Mouse (Mus musculus) embryonic stem cell, embryonic (primary cell): ENCODE data around the gene Ralgps1.

Experiments
- CTCF ChIA-PET, 4 experiments: fragments of 300-600 bp in 2 of 4; fragments of 350-600 bp in 2 of 4; sonication (Branson Sonifier 250); formaldehyde crosslinking; loops; one replicate each; lab custom pipeline; 2022; ENCODE audit warnings: inconsistent platforms in 2 of 4; lab: Charles Lee
- POLR2A ChIA-PET, 4 experiments: fragments of 300-600 bp in 2 of 4; fragments of 350-600 bp in 2 of 4; sonication (Branson Sonifier 250); formaldehyde crosslinking; loops; one replicate each; lab custom pipeline; 2022; ENCODE audit warnings: antibody characterized with exemption in 4 of 4, inconsistent platforms in 1 of 4; lab: Charles Lee

Gene Ralgps1

GRCm38 (mm10) chr2:33370276-33370776 lies 960 bp downstream of the Ralgps1 start:
- ChIA-PET POLR2A (interaction anchor here in 3 of 4 experiments (0.6 to 2.3 kb wide), 38 partner anchors 9 to 1923 kb away, joined by 3 to 35 read pairs (median 4); partner anchors contain the start of genes Garnl3 (in 2 of the 3), Lrsam1 (in 2 of the 3), Rpl12 (in 2 of the 3) and Slc2a8 (in 2 of the 3)), CTCF (interaction anchor here in 3 of 4 experiments (0.6 to 2.4 kb wide), 19 partner anchors 13 to 613 kb away, joined by 3 to 22 read pairs (median 5); partner anchors contain the start of genes Garnl3 (in 1 of the 3) and Tor2a (in 1 of the 3))

GRCm38 (mm10) chr2:33369453-33369852 lies 1.8 kb downstream of the Ralgps1 start:
- POLR2A ChIA-PET, result interaction anchor here in 2 of 4 experiments (0.9 to 2.2 kb wide), 5 partner anchors 8 to 408 kb away, joined by 3 to 18 read pairs (median 4); partner anchors contain the start of genes Lrsam1 (in 1 of the 2) and Rpl12 (in 1 of the 2)
- CTCF ChIA-PET, result interaction anchor here in 2 of 4 experiments (0.6 to 2.4 kb wide), 3 partner anchors 21 to 239 kb away, joined by 3 to 17 read pairs (median 4); partner anchors contain the start of gene Garnl3 (in 1 of the 2)

- ChIA-PET POLR2A (interaction anchor here in 2 of 4 experiments (0.5 to 1.7 kb wide), 3 partner anchors 9 to 403 kb away, joined by 3 to 4 read pairs (median 3); no protein-coding TSS in a partner anchor), CTCF (interaction anchor here in 2 of 4 experiments (1.3 to 1.7 kb wide), 2 partner anchors 20 kb away, joined by 3 to 4 read pairs; no protein-coding TSS in a partner anchor)
Observed at GRCm38 (mm10) chr2:33368486-33368885, 2.8 kb downstream of the Ralgps1 start.

GRCm38 (mm10) chr2:33365703-33366471 lies 5.4 kb downstream of the Ralgps1 start:
- CTCF ChIA-PET, result interaction anchor here in 1 of 4 experiments (0.8 kb wide), 1 partner anchor 17 kb away, joined by 4 read pairs; no protein-coding TSS in a partner anchor
- POLR2A ChIA-PET, result interaction anchor here in 2 of 4 experiments (0.5 to 1.9 kb wide), 3 partner anchors 14 to 241 kb away, joined by 3 to 8 read pairs (median 3); no protein-coding TSS in a partner anchor

- ChIA-PET CTCF (interaction anchor here in 1 of 4 experiments (0.6 kb wide), 1 partner anchor 17 kb away, joined by 4 read pairs; no protein-coding TSS in a partner anchor), POLR2A (interaction anchor here in 1 of 4 experiments (1.9 kb wide), 1 partner anchor 12 kb away, joined by 8 read pairs; no protein-coding TSS in a partner anchor)
Observed at GRCm38 (mm10) chr2:33364656-33365055, 6.6 kb downstream of the Ralgps1 start.

GRCm38 (mm10) chr2:33363890-33364289 lies 7.4 kb downstream of the Ralgps1 start:
- POLR2A ChIA-PET, result interaction anchor here in 1 of 4 experiments (0.7 to 1.9 kb wide), 3 partner anchors 9 to 199 kb away, joined by 3 to 8 read pairs (median 3); no protein-coding TSS in a partner anchor
- CTCF ChIA-PET, result interaction anchor here in 2 of 4 experiments (0.6 kb wide), 2 partner anchors 16 to 498 kb away, joined by 4 to 5 read pairs; no protein-coding TSS in a partner anchor

GRCm38 (mm10) chr2:33361139-33361716 lies 10.1 kb downstream of the Ralgps1 start:
- ChIA-PET POLR2A (interaction anchor here in 3 of 4 experiments (1.1 to 2.1 kb wide), 5 partner anchors 9 to 230 kb away, joined by 3 to 7 read pairs (median 3); partner anchors contain the start of gene Ralgps1 (in 1 of the 3)), CTCF (interaction anchor here (0.5 to 3.2 kb wide), 7 partner anchors 12 to 254 kb away, joined by 3 to 18 read pairs (median 6); no protein-coding TSS in a partner anchor)

- POLR2A ChIA-PET, result interaction anchor here (0.6 to 2.1 kb wide), 10 partner anchors 8 to 298 kb away, joined by 3 to 7 read pairs (median 4); partner anchors contain the start of gene Ralgps1 (in 2 of the 4)
- CTCF ChIA-PET, result interaction anchor here (0.5 to 3.2 kb wide), 8 partner anchors 11 to 255 kb away, joined by 3 to 18 read pairs (median 6); no protein-coding TSS in a partner anchor
Observed at GRCm38 (mm10) chr2:33360564-33360963, 10.7 kb downstream of the Ralgps1 start.

GRCm38 (mm10) chr2:33359184-33359583 lies 12.1 kb downstream of the Ralgps1 start:
- ChIA-PET POLR2A (interaction anchor here in 2 of 4 experiments (0.5 to 1.5 kb wide), 4 partner anchors 10 to 158 kb away, joined by 3 to 4 read pairs (median 3); no protein-coding TSS in a partner anchor), CTCF (interaction anchor here in 2 of 4 experiments (0.6 to 3.2 kb wide), 4 partner anchors 10 to 378 kb away, joined by 3 to 18 read pairs (median 10); no protein-coding TSS in a partner anchor)

GRCm38 (mm10) chr2:33357250-33357838 lies 13.9 kb downstream of the Ralgps1 start:
- POLR2A ChIA-PET, result interaction anchor here in 3 of 4 experiments (0.6 to 3.1 kb wide), 11 partner anchors 12 to 376 kb away, joined by 3 to 10 read pairs (median 3); partner anchors contain the start of genes Ralgps1 (in 2 of the 3), Garnl3 (in 1 of the 3) and Slc2a8 (in 1 of the 3)
- CTCF ChIA-PET, result interaction anchor here in 2 of 4 experiments (0.5 to 1.6 kb wide), 6 partner anchors 8 to 202 kb away, joined by 3 to 5 read pairs (median 3); partner anchors contain the start of genes Angptl2 (in 1 of the 2) and Ralgps1 (in 1 of the 2)

- ChIA-PET POLR2A (interaction anchor here in 2 of 4 experiments (1.6 to 3.1 kb wide), 2 partner anchors 8 to 15 kb away, joined by 3 to 10 read pairs; partner anchors contain the start of gene Ralgps1 (in 1 of the 2)), CTCF (interaction anchor here in 1 of 4 experiments (0.6 kb wide), 1 partner anchor 127 kb away, joined by 3 read pairs; no protein-coding TSS in a partner anchor)
Observed at GRCm38 (mm10) chr2:33355558-33355957, 15.7 kb downstream of the Ralgps1 start.

GRCm38 (mm10) chr2:33353432-33353831 lies 17.9 kb downstream of the Ralgps1 start:
- CTCF ChIA-PET, result interaction anchor here in 3 of 4 experiments (0.6 to 2.0 kb wide), 5 partner anchors 49 to 507 kb away, joined by 3 to 5 read pairs (median 3); partner anchors contain the start of gene Angptl2 (in 1 of the 3)
- POLR2A ChIA-PET, result interaction anchor here in 3 of 4 experiments (0.5 to 3.1 kb wide), 11 partner anchors 7 to 395 kb away, joined by 3 to 8 read pairs (median 3); partner anchors contain the start of gene Slc2a8 (in 1 of the 3)

- CTCF ChIA-PET, result interaction anchor here in 3 of 4 experiments (0.5 to 6.4 kb wide), 9 partner anchors 51 to 369 kb away, joined by 3 to 96 read pairs (median 4); partner anchors contain the start of gene Garnl3 (in 1 of the 3)
Observed at GRCm38 (mm10) chr2:33351449-33351848, 19.8 kb downstream of the Ralgps1 start.

GRCm38 (mm10) chr2:33350921-33351320 lies 20.4 kb downstream of the Ralgps1 start:
- POLR2A ChIA-PET, result interaction anchor here in 2 of 4 experiments (0.6 to 3.1 kb wide), 4 partner anchors 9 to 342 kb away, joined by 3 to 8 read pairs (median 4); no protein-coding TSS in a partner anchor
- CTCF ChIA-PET, result interaction anchor here (0.6 to 6.4 kb wide), 12 partner anchors 9 to 369 kb away, joined by 3 to 96 read pairs (median 4); partner anchors contain the start of gene Garnl3 (in 1 of the 4)

More at GRCm38 (mm10) chr2:33351449-33351848, 19.8 kb downstream of the Ralgps1 start:
- POLR2A ChIA-PET, result interaction anchor here in 3 of 4 experiments (0.6 to 3.1 kb wide), 5 partner anchors 10 to 646 kb away, joined by 3 to 8 read pairs (median 3); no protein-coding TSS in a partner anchor

- POLR2A ChIA-PET, result interaction anchor here in 3 of 4 experiments (0.5 to 1.7 kb wide), 15 partner anchors 9 to 388 kb away, joined by 3 to 8 read pairs (median 3); partner anchors contain the start of genes Ralgps1 (in 2 of the 3), Angptl2 (in 1 of the 3), Garnl3 (in 1 of the 3) and Lrsam1 (in 1 of the 3)
- CTCF ChIA-PET, result interaction anchor here (0.5 to 6.4 kb wide), 113 partner anchors 8 to 1982 kb away, joined by 3 to 96 read pairs (median 4); partner anchors contain the start of genes Angptl2 (in 3 of the 4), Garnl3 (in 3 of the 4), Ralgps1 (in 2 of the 4) and Slc2a8 (in 2 of the 4)
Observed at GRCm38 (mm10) chr2:33349581-33349980, 21.7 kb downstream of the Ralgps1 start.
